Mouse (Mus musculus): ENCODE data around the gene Serpina16.

The Serpina16 gene

DNA sequence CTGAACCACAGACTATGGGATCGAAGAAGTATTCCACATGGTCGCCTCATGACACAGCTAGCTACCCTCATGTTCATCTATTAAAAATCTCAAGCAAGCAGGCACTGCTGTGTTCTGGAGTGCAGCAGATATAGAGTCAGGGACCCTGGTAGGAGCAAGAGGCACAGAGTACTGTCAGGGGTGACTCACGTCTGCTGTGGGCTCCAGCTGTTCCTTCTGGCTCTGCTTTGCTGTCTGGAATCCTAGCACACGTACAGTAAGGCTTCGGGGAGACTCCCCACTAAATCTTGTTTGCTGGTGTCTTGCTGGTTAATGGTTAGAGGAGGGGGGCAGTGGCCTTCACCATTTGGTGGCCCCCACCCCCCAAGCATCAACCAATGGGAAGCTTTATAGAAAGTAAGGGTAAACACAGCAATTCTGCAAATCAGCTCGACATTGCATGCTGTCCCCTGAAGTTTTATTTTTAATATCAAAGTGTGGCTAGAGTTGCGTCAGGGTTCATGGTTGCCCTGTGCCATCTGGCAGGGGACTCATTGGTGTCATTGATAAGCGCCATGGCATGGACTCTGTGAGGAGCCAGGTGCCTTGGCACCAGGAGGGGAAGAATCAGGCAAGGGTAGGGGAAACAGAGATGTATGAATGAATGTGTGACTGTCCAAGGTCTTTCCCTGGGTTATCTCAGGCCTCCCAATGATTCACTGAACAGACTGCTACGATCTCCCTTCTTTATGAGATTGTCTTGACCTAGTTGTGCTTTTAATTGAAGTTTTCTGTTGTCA is 18.9 kb downstream of the Serpina16 start, which contains the start of gene Serpina6:
Gene Serpina6 (minus strand): TSS at position 365 of the 779 bp plus-strand sequence.
- in situ Hi-C loops (cut with MboI, MseI), result no loop called here

GRCm38 (mm10) chr12:103655123-103656044 is 20.6 kb downstream of the Serpina16 start:
- in situ Hi-C loops (cut with MboI, MseI), result no loop called here

- in situ Hi-C loops (cut with MboI, MseI), result no loop called here
These were observed 22.1 kb downstream of the Serpina16 start for GRCm38 (mm10) chr12:103653836-103654235.

GRCm38 (mm10) chr12:103646314-103646713 is 29.6 kb downstream of the Serpina16 start:
- in situ Hi-C loops (cut with MboI, MseI), result no loop called here

- in situ Hi-C loops (cut with MboI, MseI), result no loop called here
These were observed 31.3 kb downstream of the Serpina16 start for GRCm38 (mm10) chr12:103644601-103645000.

DNA sequence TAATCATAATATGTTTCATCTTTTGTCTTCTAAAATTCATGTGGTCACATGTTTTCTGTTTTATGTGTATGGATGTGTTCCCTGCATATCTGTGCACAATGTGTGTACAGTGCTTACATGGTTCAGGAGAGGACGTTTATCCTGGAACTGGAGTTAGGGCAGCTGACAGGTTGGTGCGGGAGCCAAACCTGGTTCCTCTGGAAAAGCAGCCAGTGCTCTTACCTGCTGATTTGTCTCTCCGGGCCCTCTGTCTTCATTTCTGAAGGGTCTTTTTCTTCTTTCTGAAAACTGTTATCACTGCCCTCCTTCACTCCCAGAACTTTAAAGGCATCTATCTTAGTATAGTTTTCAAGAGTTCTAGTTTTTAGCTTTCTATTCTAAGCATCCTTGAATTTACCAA is 32.1 kb downstream of the Serpina16 start:
- in situ Hi-C loops (cut with MboI, MseI), result no loop called here

DNA sequence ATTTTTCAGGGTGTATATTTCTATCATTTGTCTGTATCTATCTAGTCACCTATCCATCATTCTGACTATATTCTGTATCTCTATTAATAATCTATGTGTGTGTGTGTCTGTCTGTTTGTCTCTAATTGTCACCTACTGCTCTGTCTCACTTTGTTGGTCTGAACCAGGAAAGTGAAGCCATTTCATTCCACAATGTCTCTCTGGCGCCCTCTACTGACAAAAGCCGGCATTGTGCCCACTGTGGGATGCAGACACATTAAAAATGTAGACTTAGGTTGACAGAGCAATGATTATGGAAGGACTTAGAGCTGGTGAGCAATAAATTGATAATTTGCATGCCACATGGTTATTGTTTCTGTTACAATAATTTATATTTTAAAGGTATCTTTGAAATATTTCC is 32.6 kb downstream of the Serpina16 start:
- in situ Hi-C loops (cut with MboI, MseI), result no loop called here

- in situ Hi-C loops (cut with MboI, MseI), result no loop called here
These were observed 40.1 kb downstream of the Serpina16 start for GRCm38 (mm10) chr12:103635846-103636245.

DNA sequence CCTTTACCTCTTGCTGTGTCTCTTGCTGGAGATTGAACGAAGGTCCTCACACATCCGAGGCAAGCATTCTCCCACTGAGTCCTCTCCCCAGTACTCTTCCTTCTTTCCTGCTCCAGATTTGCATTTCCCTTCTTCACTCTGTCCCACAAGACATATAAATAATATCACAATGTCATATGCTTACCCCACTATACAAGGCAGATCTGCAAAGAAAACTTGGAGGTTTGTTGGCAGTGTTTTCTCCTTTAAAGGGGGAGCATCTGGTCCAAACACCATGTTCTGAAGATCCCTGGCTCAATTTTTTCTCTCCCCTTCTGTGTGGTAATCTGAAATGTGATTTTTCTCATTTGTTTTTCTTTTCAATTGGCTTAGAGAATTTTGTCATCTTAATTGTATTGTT is 41.5 kb downstream of the Serpina16 start:
- in situ Hi-C loops (cut with MboI, MseI), result no loop called here

DNA sequence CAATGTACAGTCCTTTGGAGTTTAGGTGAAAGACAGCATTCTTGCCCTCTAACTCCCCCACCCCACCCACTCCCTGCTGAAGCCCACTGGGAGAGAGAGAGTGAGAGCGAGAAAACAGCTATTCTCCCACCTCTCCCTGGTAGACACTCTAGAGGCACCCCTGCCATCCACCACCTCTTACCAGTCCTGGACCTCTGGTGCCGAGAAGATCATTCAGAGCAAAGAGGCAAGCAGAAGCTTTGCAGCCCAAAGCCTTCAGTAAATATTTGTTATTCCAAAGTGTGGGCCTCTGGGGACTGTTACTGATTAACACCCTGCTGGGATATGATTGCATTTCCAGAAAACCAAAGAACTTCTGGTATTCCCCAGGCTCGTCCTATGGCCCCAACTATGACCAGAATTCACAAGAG is 44.7 kb downstream of the Serpina16 start, which contains the start of gene Serpina10:
Gene Serpina10 (minus strand): TSS at position 242 of the 410 bp plus-strand sequence.
- in situ Hi-C loops (cut with MboI, MseI), result no loop called here

All from regulatory T cell (primary cell).